Mouse (Mus musculus) liver, adult (tissue): Measurements from ENCODE around the gene Urad.

Experiments used
- GATA4 ChIP-seq: IDR thresholded peaks from 2 replicates; pipeline ENCODE4 v1.6.1; 2014; ENCODE audit warnings: mild to moderate bottlenecking, low read length; ENCODE audit not compliant: insufficient replicate concordance

Urad gene

DNA sequence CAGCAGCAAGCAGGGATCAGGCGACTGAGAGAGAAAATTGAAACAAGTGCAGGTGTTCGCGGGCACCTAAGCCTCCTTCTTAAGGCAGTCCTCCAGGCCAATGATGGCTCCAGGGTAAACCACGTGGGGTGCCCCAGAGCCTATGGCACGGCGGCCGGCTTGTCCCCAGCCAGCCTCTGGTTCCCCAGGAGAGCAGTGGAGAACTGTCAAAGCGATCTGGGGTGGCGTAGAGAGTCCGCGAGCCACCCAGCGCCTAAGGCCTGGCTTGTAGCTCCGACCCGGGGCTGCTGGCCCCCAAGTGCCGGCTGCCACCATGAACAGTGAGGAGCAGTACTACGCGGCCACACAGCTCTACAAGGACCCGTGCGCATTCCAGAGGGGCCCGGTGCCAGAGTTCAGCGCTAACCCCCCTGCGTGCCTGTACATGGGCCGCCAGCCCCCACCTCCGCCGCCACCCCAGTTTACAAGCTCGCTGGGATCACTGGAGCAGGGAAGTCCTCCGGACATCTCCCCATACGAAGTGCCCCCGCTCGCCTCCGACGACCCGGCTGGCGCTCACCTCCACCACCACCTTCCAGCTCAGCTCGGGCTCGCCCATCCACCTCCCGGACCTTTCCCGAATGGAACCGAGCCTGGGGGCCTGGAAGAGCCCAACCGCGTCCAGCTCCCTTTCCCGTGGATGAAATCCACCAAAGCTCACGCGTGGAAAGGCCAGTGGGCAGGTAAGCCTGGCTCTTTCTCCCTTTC, 52.1 kb downstream of the Urad start, which contains the start of gene Pdx1:
Gene Pdx1 (plus strand): TSS at position 34 of the 747 bp plus-strand sequence.
- TF ChIP-seq GATA4 = no peak

DNA sequence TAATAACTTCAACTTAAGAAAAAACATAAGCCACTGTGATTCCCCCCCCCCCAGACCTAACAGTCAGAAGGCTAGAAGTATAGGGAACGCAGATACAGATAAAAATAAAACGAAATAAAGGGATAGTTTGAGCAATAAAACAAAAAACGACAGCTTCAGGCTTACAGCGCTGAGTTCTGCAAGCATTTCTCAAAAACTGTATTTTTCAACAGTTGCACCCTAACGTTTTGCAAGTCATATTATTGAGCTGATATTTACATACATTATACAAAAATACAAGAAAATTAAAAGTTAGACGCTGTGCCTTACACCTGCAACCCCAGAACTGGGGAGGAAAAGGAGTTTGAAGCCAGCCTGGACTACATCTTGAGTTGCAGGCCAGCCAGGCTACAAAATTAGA, 52.9 kb downstream of the Urad start:
- TF ChIP-seq GATA4 = no peak

DNA sequence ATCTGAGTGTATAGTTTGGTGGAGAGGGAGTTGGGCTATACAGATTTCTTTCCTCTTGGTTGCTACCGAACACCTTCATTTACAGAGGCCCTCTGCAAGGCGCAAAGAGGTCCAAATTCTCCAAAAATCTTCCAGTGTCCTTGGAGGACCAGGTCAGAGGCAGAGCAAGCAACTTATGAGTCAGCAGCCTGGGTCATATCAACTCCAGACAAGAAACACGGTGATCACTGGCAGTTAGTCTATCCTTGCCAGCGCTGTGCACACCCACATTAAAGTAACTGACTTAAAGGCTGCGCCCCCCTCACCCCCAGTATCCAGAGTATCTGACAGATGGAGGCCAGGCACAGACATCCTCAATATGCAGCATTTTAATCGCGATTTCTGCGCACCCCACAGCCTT, 53.5 kb downstream of the Urad start:
- TF ChIP-seq GATA4 = no peak

DNA sequence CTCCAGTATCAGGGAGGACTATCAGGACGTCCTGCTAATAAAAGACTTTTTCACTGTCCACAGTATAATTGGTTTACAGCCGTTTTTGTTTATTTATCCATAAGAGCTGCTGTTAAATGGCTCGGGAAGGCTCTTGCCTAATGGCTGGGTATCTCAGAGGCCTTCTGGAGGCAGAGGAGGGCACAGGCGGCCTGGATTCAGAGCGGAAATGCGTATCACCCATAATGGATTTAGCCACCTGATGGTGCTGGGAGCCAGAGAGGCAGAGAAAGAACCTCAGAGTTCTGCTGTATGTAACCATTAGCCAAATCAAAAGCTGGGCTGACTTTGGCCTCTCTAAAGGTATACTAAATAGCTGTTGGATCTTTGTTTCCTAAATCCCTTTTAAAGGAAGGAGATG, 54.8 kb downstream of the Urad start:
- TF ChIP-seq GATA4 = no peak
